Mouse (Mus musculus) colon, adult 2 months (tissue): ENCODE results near the gene Xrcc2. TPM values are rescaled to one million over a fixed set of nuclear protein-coding genes. Genes with fewer than 3 reads are reported as not detected.

Source experiments
- polyA plus RNA-seq: library from polyadenylated mRNA; depleted of rRNA; stranded (reverse); fragments of >200 nt; gene quantifications from 2 replicates; pipeline ENCODE4 v1.2.3, GENCODE M21; 2012; rRNA removed

The Xrcc2 gene
- 0.93 and 2.8 TPM in 2 replicates for polyA plus RNA-seq

DNA sequence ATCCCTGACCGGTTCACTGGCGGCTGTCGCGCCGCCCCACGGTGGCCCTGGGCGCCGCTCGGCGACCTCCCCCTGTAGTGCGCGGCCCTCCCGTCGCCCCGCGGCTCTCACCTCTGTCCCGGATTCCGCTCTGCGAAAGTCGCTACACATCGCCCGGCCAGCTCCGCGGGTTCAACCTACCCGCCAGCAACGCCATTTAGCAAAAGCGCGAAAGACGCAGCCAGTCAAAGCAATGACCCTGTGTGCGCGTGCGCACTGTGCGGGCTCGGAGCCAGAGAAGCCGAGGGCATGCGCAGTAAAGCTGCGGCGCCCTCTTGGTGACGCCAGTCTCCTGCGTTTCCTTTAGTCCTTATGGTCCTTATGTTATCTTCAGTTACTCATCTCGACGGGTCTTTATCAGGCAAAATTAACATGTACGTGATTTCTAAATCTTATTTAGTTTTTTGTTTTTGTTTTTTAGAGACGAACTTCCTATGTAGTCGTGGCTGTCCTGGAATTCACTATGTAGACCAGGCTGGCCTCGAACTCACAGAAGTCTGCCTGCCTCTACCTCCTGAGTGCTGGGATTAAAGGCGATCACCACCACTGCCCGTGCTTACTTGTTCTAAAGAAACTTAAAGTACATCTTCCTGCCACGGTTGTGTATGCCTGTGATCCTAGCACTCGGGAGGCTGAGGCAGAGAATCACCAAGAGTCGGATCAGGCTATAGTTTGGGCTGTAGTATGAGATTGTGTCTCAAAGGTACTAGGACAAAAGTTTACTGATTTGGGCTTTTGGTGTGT lies at the start of gene Xrcc2:
Xrcc2 (minus strand) TSS at position 259 of the 783 bp plus-strand sequence.

Other genes with a start within 250 kb of the Xrcc2 start
- gene Kmt2c, start 207.0 kb downstream of the Xrcc2 start, polyA plus RNA-seq: 11.1 and 12.0 TPM in 2 replicates
- not detected in 2 replicates for gene Cct8l1, start 189.8 kb downstream of the Xrcc2 start, polyA plus RNA-seq
- gene Actr3b, start 54.2 kb upstream of the Xrcc2 start, polyA plus RNA-seq: 0.24 and 0.28 TPM in 2 replicates
- not detected in 2 replicates for gene Gm21663, start 236.6 kb upstream of the Xrcc2 start, polyA plus RNA-seq
- gene Gm21671, start 248.6 kb upstream of the Xrcc2 start, polyA plus RNA-seq: not detected in 2 replicates